Mouse (Mus musculus) C2C12 (cell line): ENCODE data around the gene Tac2.

Experiments
- CTCF ChIP-seq: IDR thresholded peaks from one replicate; pipeline ENCODE4 v1.5.1; 2011; ENCODE audit not compliant: control insufficient read depth, insufficient read depth, insufficient read length
- FOSL1 ChIP-seq: IDR thresholded peaks from one replicate; pipeline ENCODE4 v1.8.0; 2011; ENCODE audit warnings: mild to moderate bottlenecking, low read length; ENCODE audit not compliant: poor library complexity, insufficient read depth, severe bottlenecking
- MAX ChIP-seq: IDR thresholded peaks from one replicate; pipeline ENCODE4 v1.6.1; 2011; ENCODE audit warnings: mild to moderate bottlenecking, control low read depth

GRCm38 (mm10) chr10:127754566-127755166, 30.4 kb downstream of the Tac2 start:
- TF ChIP-seq CTCF (no peak), FOSL1 (no peak), MAX (no peak)
